In the genomic region with DNA sequence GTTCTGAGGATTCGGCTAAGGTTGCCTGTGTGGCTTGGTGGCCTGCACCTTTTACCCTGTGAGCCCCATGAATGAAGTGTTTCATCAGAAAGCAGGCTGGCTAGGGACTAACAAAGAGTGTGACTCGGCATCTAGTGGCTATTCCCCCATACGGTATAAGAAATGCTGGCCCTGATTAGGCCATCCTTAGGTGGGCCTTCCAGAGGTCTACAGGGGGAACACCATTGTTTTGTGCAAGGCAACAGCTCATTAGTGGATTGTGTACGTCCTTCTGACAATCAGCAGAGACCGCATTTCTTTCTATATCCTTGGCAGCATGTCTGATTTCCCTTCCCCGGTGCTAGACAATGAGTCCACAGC, we compare ENCODE assay signal across 8 mouse cellular contexts. TPM values are rescaled to one million over a fixed set of nuclear protein-coding genes. Genes with fewer than 3 reads are reported as not detected.
DNase-seq lines count a peak whose midpoint lies in the region; ATAC-seq and TF ChIP-seq lines count a peak whose summit lies in the region.

No protein-coding gene starts in this region.

- TF ChIP-seq CTCF in kidney, postnatal 0 days (IDR thresholded peaks at IDR 0.05; ENCODE audit: low read depth): no peak

- H3K36me3 ChIP-seq in kidney, postnatal 0 days (ENCODE audit: insufficient read depth, low read length): 0 out of 2 replicates have a peak, but pooled peaks cover 4% of the 10 kb centered on the region
- no peaks in the 10 kb centered on the region for H3K36me3 ChIP-seq in limb, embryonic 11.5 days (ENCODE audit: control insufficient read depth, insufficient read depth, low read length)
- no peaks in the 10 kb centered on the region for H3K36me3 ChIP-seq in neural tube, embryonic 12.5 days

- DNase-seq in frontal cortex, postnatal 14 days (ENCODE audit: low spot score in 2 of 2): no peak
- no peak for DNase-seq in kidney, postnatal 0 days (ENCODE audit: low spot score)
- no peak for DNase-seq in kidney, postnatal 14 days
- DNase-seq in limb, embryonic 11.5 days (ENCODE audit: low spot score): no peak
- DNase-seq in thymus, postnatal 36 days: no peak
- no peak for DNase-seq in gastrocnemius, postnatal 25 days

- ATAC-seq in frontal cortex, adult (ENCODE audit: low TSS enrichment): 0 out of 2 replicates have a peak, but pooled peaks have one; percentile 2
- ATAC-seq in kidney, postnatal 0 days (replicated peaks; ENCODE audit: low FRiP score, low read depth): peak; percentile 11; the same call in 1 of the 2 replicates
- no peak for ATAC-seq in limb, embryonic 11.5 days (ENCODE audit: insufficient number of reproducible peaks, low FRiP score, low TSS enrichment, low read depth)
- 0 out of 2 replicates have a peak, but pooled peaks have one; percentile 39 for ATAC-seq in neural tube, embryonic 12.5 days (ENCODE audit: low FRiP score, low read depth)

- H3K4me1 ChIP-seq in kidney, postnatal 0 days (replicated peaks; ENCODE audit: insufficient read depth, low read length): no peaks in the 10 kb centered on the region
- H3K4me1 ChIP-seq in limb, embryonic 11.5 days (ENCODE audit: control insufficient read depth, insufficient read depth, low read length): 0 out of 2 replicates have a peak, but pooled peaks cover 3% of the 10 kb centered on the region
- H3K4me1 ChIP-seq in neural tube, embryonic 12.5 days: no peaks in the 10 kb centered on the region

- H3K27ac ChIP-seq in kidney, postnatal 0 days: no peak overlapping the region
- H3K27ac ChIP-seq in limb, embryonic 11.5 days (replicated peaks; ENCODE audit: low read depth, low read length): no peak overlapping the region
- no peak overlapping the region for H3K27ac ChIP-seq in neural tube, embryonic 12.5 days

- no peaks in the 10 kb centered on the region for H3K9me3 ChIP-seq in kidney, postnatal 0 days (replicated peaks; ENCODE audit: low read length)
- H3K9me3 ChIP-seq in limb, embryonic 11.5 days (ENCODE audit: control insufficient read depth, low read length): no peaks in the 10 kb centered on the region
- no peaks in the 10 kb centered on the region; the same call in 1 of the 2 replicates for H3K9me3 ChIP-seq in neural tube, embryonic 12.5 days

- H3K4me3 ChIP-seq in kidney, postnatal 0 days (replicated peaks; ENCODE audit: low read depth, low read length): no peak overlapping the region
- H3K4me3 ChIP-seq in limb, embryonic 11.5 days (ENCODE audit: low read depth, low read length): no peak overlapping the region
- no peak overlapping the region for H3K4me3 ChIP-seq in neural tube, embryonic 12.5 days

- WGBS in kidney, postnatal 0 days: 77% methylated on average over 6 of the region's 6 CpGs
- WGBS in limb, embryonic 11.5 days: 83% methylated on average over 6 of the region's 6 CpGs
- WGBS in neural tube, embryonic 12.5 days: 82% methylated on average over 6 of the region's 6 CpGs

- no peaks in the 10 kb centered on the region for H3K27me3 ChIP-seq in kidney, postnatal 0 days (ENCODE audit: insufficient read depth, low read length)
- H3K27me3 ChIP-seq in limb, embryonic 11.5 days (ENCODE audit: control insufficient read depth, insufficient read depth, low read length): no peaks in the 10 kb centered on the region
- H3K27me3 ChIP-seq in neural tube, embryonic 12.5 days (replicated peaks): no peaks in the 10 kb centered on the region

- no peak overlapping the region for H3K9ac ChIP-seq in kidney, postnatal 0 days (ENCODE audit: low read depth, low read length)
- no peak overlapping the region for H3K9ac ChIP-seq in limb, embryonic 11.5 days (ENCODE audit: low read length)
- H3K9ac ChIP-seq in neural tube, embryonic 12.5 days: no peak overlapping the region

- H3K4me2 ChIP-seq in kidney, postnatal 0 days (ENCODE audit: low read length): no peak overlapping the region
- peak overlapping the region; percentile 32; the same call in 1 of the 2 replicates for H3K4me2 ChIP-seq in limb, embryonic 11.5 days (ENCODE audit: low read depth, severe bottlenecking)
- H3K4me2 ChIP-seq in neural tube, embryonic 12.5 days (replicated peaks): peak overlapping the region; percentile 44; the same call in 1 of the 2 replicates

RNA-seq across cellular contexts. Expression of a gene that starts 11.9 kb away (rescaled TPM):
- polyA plus RNA-seq in kidney, postnatal 0 days (2015; fragmentation: Nextera tagmentation; extraction: Ambion mirVana): 30.5 and 33.9 TPM in 2 replicates
- polyA plus RNA-seq in limb, embryonic 11.5 days (2014; fragmentation: Nextera tagmentation; extraction: Ambion mirVana): 21.9 and 23.3 TPM in 2 replicates
- 22.8 and 23.2 TPM in 2 replicates for polyA plus RNA-seq in neural tube, embryonic 12.5 days (2016; fragmentation: Nextera tagmentation; extraction: Ambion mirVana)
- 1 to 10 TPM; 4.2 to 8.1 TPM for total RNA-seq in gastrocnemius, postnatal 25 days (2021)

RNA-seq across cellular contexts. Expression of a gene that starts 11.9 kb away (rescaled TPM):
- 0.36 and 0.37 TPM in 2 replicates for polyA plus RNA-seq in kidney, postnatal 0 days (2015; fragmentation: Nextera tagmentation; extraction: Ambion mirVana)
- 0.10 and 0.32 TPM in 2 replicates for polyA plus RNA-seq in limb, embryonic 11.5 days (2014; fragmentation: Nextera tagmentation; extraction: Ambion mirVana)
- polyA plus RNA-seq in neural tube, embryonic 12.5 days (2016; fragmentation: Nextera tagmentation; extraction: Ambion mirVana): not detected in 2 replicates
- total RNA-seq in gastrocnemius, postnatal 25 days (2021): 100 to 1,000 TPM; 101 to 105 TPM

RNA-seq across cellular contexts. Expression of a gene that starts 16.3 kb away (rescaled TPM):
- polyA plus RNA-seq in kidney, postnatal 0 days (2015; fragmentation: Nextera tagmentation; extraction: Ambion mirVana): 63.6 and 71.1 TPM in 2 replicates
- 46.9 and 53.6 TPM in 2 replicates for polyA plus RNA-seq in limb, embryonic 11.5 days (2014; fragmentation: Nextera tagmentation; extraction: Ambion mirVana)
- polyA plus RNA-seq in neural tube, embryonic 12.5 days (2016; fragmentation: Nextera tagmentation; extraction: Ambion mirVana): 37.6 and 39.4 TPM in 2 replicates
- 10 to 100 TPM; 49.3 to 51.3 TPM for total RNA-seq in gastrocnemius, postnatal 25 days (2021)

RNA-seq across cellular contexts. Expression of a gene that starts 28.1 kb away (rescaled TPM):
- polyA plus RNA-seq in kidney, postnatal 0 days (2015; fragmentation: Nextera tagmentation; extraction: Ambion mirVana): 8.3 and 8.5 TPM in 2 replicates
- polyA plus RNA-seq in limb, embryonic 11.5 days (2014; fragmentation: Nextera tagmentation; extraction: Ambion mirVana): 36.0 and 37.8 TPM in 2 replicates
- polyA plus RNA-seq in neural tube, embryonic 12.5 days (2016; fragmentation: Nextera tagmentation; extraction: Ambion mirVana): 8.4 and 10.2 TPM in 2 replicates
- 1 to 10 TPM; 7.7 to 8.4 TPM for total RNA-seq in gastrocnemius, postnatal 25 days (2021)

RNA-seq across cellular contexts. Expression of a gene that starts 35.3 kb away (rescaled TPM):
- polyA plus RNA-seq in kidney, postnatal 0 days (2015; fragmentation: Nextera tagmentation; extraction: Ambion mirVana): 140 and 156 TPM in 2 replicates
- polyA plus RNA-seq in limb, embryonic 11.5 days (2014; fragmentation: Nextera tagmentation; extraction: Ambion mirVana): 12.4 and 13.3 TPM in 2 replicates
- polyA plus RNA-seq in neural tube, embryonic 12.5 days (2016; fragmentation: Nextera tagmentation; extraction: Ambion mirVana): 33.8 and 34.5 TPM in 2 replicates
- total RNA-seq in gastrocnemius, postnatal 25 days (2021): 10 to 100 TPM; 46.7 to 59.3 TPM
